Comparison of ENCODE assay signal across 10 mouse cellular contexts in the genomic region with DNA sequence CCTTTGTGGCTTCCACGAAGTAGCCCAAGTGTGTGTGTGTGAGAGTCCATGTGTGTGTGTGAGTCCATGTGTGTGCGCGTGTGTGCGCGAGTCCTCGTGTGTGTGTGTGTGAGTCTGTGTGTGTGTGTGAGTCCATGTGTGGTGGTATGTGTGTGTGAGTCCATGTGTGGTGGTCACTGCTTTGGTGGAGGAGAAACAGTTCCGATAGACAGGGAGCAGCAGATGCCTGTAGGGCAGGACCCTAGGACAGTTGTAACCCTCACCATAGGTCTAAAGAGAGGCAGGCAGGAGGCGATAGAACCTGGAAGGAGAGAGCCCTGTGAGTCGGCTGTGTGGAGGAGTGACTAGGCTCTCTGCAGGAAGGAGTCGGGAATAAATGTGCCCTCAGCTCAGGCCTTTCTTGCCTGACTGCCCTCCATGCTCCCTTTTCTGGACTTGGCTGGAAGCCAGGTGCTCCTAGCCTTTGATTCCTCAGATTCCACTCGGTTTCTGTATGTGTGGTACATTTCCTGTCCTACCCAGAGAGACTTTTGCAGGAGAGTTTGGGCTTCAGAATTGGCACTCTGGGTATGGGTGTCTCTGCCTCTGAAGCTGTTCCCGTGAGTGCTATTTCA. TPM values are rescaled to one million over a fixed set of nuclear protein-coding genes. Genes with fewer than 3 reads are reported as not detected.
DNase-seq lines count a peak whose midpoint lies in the region; ATAC-seq and TF ChIP-seq lines count a peak whose summit lies in the region.
"Had no signal": no experiment of that assay in that cellular context is flagged by ENCODE, and none has a peak within 500 bp of the region (broad histone marks: within the 10 kb centered on the region; RNA-seq: fewer than 3 reads in every experiment).

No protein-coding gene starts in this region.

- WGBS in lung, embryonic 14.5 days: 61% methylated on average over 12 of the region's 12 CpGs

- DNase-seq in cerebellum, postnatal 14 days: peak; percentile 18 to 37
- peak; percentile 79 for DNase-seq in lung, embryonic 14.5 days
- no peak for DNase-seq in lung, postnatal 36 days
- peak; percentile 79 to 88 for DNase-seq in kidney, postnatal 4 days
- DNase-seq in layer of hippocampus, adult 18-20 months (ENCODE audit: low spot score in 2 of 2): no peak
- no peak for DNase-seq in gastrocnemius, postnatal 25 days
- DNase-seq: gastrocnemius, postnatal 14 days had no signal

- H3K4me3 ChIP-seq in lung, embryonic 14.5 days (ENCODE audit: low read depth, low read length): no peak overlapping the region

- ATAC-seq in cerebellum, adult (ENCODE audit: insufficient number of reproducible peaks, low FRiP score, low TSS enrichment): no peak
- ATAC-seq in lung, embryonic 14.5 days (ENCODE audit: insufficient read depth): peak; percentile 39
- ATAC-seq in erythroblast, adult 5-6 weeks (replicated peaks; ENCODE audit: low FRiP score, poor library complexity, severe bottlenecking): peak; percentile 44; the same call in 1 of the 2 replicates

- H3K27me3 ChIP-seq in lung, embryonic 14.5 days (ENCODE audit: insufficient read depth, low read length): no peaks in the 10 kb centered on the region

- peak overlapping the region; percentile 18; the same call in 1 of the 2 replicates for H3K9ac ChIP-seq in lung, embryonic 14.5 days

- no peak for TF ChIP-seq CTCF in lung, embryonic 14.5 days (IDR thresholded peaks at IDR 0.05; ENCODE audit: low read depth)

- peaks cover 6% of the 10 kb centered on the region; the same call in 1 of the 2 replicates for H3K4me1 ChIP-seq in lung, embryonic 14.5 days (ENCODE audit: insufficient read depth)

- no peak overlapping the region for H3K4me2 ChIP-seq in lung, embryonic 14.5 days

- H3K27ac ChIP-seq in lung, embryonic 14.5 days (ENCODE audit: low read depth): peak overlapping the region; percentile 36; the same call in 1 of the 2 replicates

- H3K36me3 ChIP-seq in lung, embryonic 14.5 days (ENCODE audit: insufficient read depth): peaks cover 20% of the 10 kb centered on the region; the same call in 1 of the 2 replicates

- no peaks in the 10 kb centered on the region for H3K9me3 ChIP-seq in lung, embryonic 14.5 days (ENCODE audit: low read depth, low read length)

RNA-seq across cellular contexts. Expression of a gene that starts 5.0 kb away (rescaled TPM):
- polyA plus RNA-seq in lung, embryonic 14.5 days (2014; fragmentation: Nextera tagmentation; extraction: Ambion mirVana): 0.28 and 0.47 TPM in 2 replicates
- 0.63 TPM in 1 of 2 replicates, not detected in the other for total RNA-seq in erythroblast, adult 5-6 weeks (2015; ENCODE audit: low replicate concordance)
- 0.42 and 0.51 TPM in 2 replicates for total RNA-seq in erythroblast, adult 5-6 weeks (2017; ENCODE audit: low replicate concordance)
- not detected for total RNA-seq in layer of hippocampus, adult 18-20 months (2021)
- not detected for total RNA-seq in gastrocnemius, postnatal 25 days (2021)
- total RNA-seq: gastrocnemius, postnatal 14 days; left cerebral cortex, postnatal 10 days had no signal

RNA-seq across cellular contexts. Expression of a gene that starts 42.2 kb away (rescaled TPM):
- polyA plus RNA-seq in lung, embryonic 14.5 days (2014; fragmentation: Nextera tagmentation; extraction: Ambion mirVana): 61.1 and 65.0 TPM in 2 replicates
- 4.6 and 5.8 TPM in 2 replicates for total RNA-seq in erythroblast, adult 5-6 weeks (2015; ENCODE audit: low replicate concordance)
- 3.9 and 7.7 TPM in 2 replicates for total RNA-seq in erythroblast, adult 5-6 weeks (2017; ENCODE audit: low replicate concordance)
- total RNA-seq in layer of hippocampus, adult 18-20 months (2021): 10 to 100 TPM; 48.4 to 51.8 TPM
- total RNA-seq in gastrocnemius, postnatal 25 days (2021): 10 to 100 TPM; 22.9 to 24.4 TPM

RNA-seq across cellular contexts. Expression of a gene that starts 44.4 kb away (rescaled TPM):
- 2.9 and 3.6 TPM in 2 replicates for polyA plus RNA-seq in lung, embryonic 14.5 days (2014; fragmentation: Nextera tagmentation; extraction: Ambion mirVana)
- total RNA-seq in erythroblast, adult 5-6 weeks (2015; ENCODE audit: low replicate concordance): 0.19 and 1.7 TPM in 2 replicates
- total RNA-seq in erythroblast, adult 5-6 weeks (2017; ENCODE audit: low replicate concordance): 0.98 and 2.3 TPM in 2 replicates
- total RNA-seq in layer of hippocampus, adult 18-20 months (2021): under 1 TPM; 0.58 to 0.92 TPM
- total RNA-seq in gastrocnemius, postnatal 25 days (2021): under 1 TPM; 0.38 to 0.43 TPM

Comparison
In these comparisons a context has a peak if more than half of its experiments do, and no peak if none do; other contexts are left out.
1. DNase-seq: peak in cerebellum, postnatal 14 days (2 of 2), lung, embryonic 14.5 days (single experiment) and kidney, postnatal 4 days (2 of 2); none in lung, postnatal 36 days (single experiment), layer of hippocampus, adult 18-20 months (0 of 2) and gastrocnemius, postnatal 25 days (single experiment).